Comparison of ENCODE assay signal across 11 mouse cellular contexts in genomic region chr8:88417307-88418095, GRCm38 (mm10). TPM values are rescaled to one million over a fixed set of nuclear protein-coding genes. Genes with fewer than 3 reads are reported as not detected.
A peak's percentile ranks its signal among the peaks of the same experiment; 100 is the strongest.
DNase-seq lines count a peak whose midpoint lies in the region; ATAC-seq and TF ChIP-seq lines count a peak whose summit lies in the region.
"Had no signal": no experiment of that assay in that cellular context is flagged by ENCODE, and none has a peak within 500 bp of the region (broad histone marks: within the 10 kb centered on the region; RNA-seq: fewer than 3 reads in every experiment).

No protein-coding gene starts in this region.

- no peak overlapping the region for H3K4me2 ChIP-seq in hindbrain, embryonic 16.5 days (ENCODE audit: low read length)
- H3K4me2 ChIP-seq in hindbrain, embryonic 11.5 days (replicated peaks; ENCODE audit: low read depth, low read length): no peak overlapping the region
- H3K4me2 ChIP-seq in embryonic facial prominence, embryonic 12.5 days (replicated peaks): no peak overlapping the region
- H3K4me2 ChIP-seq: limb, embryonic 13.5 days; midbrain, embryonic 12.5 days had no signal

- no peaks in the 10 kb centered on the region for H3K27me3 ChIP-seq in hindbrain, embryonic 16.5 days (replicated peaks; ENCODE audit: control insufficient read depth, insufficient read depth, low read length)
- H3K27me3 ChIP-seq in hindbrain, embryonic 11.5 days (ENCODE audit: control insufficient read depth, insufficient read depth, low read length): no peaks in the 10 kb centered on the region
- H3K27me3 ChIP-seq in embryonic facial prominence, embryonic 12.5 days: no peaks in the 10 kb centered on the region
- no peaks in the 10 kb centered on the region for H3K27me3 ChIP-seq in heart, adult 2 months (ENCODE audit: control insufficient read depth, insufficient read depth, low read length)
- H3K27me3 ChIP-seq: limb, embryonic 13.5 days; midbrain, embryonic 12.5 days had no signal

- intact Hi-C loops in heart, adult 2 months (cut with DNase I): no loop called here

- no peak overlapping the region for H3K27ac ChIP-seq in hindbrain, embryonic 16.5 days (ENCODE audit: low read depth, low read length)
- H3K27ac ChIP-seq in hindbrain, embryonic 11.5 days (ENCODE audit: low read depth, low read length): no peak overlapping the region
- H3K27ac ChIP-seq in embryonic facial prominence, embryonic 12.5 days: 0 out of 2 replicates have a peak overlapping the region, but pooled peaks have one; percentile 23
- H3K27ac ChIP-seq in heart, adult 2 months: no peak overlapping the region
- H3K27ac ChIP-seq: limb, embryonic 13.5 days; midbrain, embryonic 12.5 days had no signal

- no peaks in the 10 kb centered on the region for H3K36me3 ChIP-seq in hindbrain, embryonic 16.5 days (ENCODE audit: control insufficient read depth, insufficient read depth, low read length)
- H3K36me3 ChIP-seq in hindbrain, embryonic 11.5 days (ENCODE audit: control insufficient read depth, insufficient read depth, low read length): no peaks in the 10 kb centered on the region
- H3K36me3 ChIP-seq in embryonic facial prominence, embryonic 12.5 days: no peaks in the 10 kb centered on the region
- H3K36me3 ChIP-seq in heart, adult 2 months (ENCODE audit: control insufficient read depth, insufficient read depth, low read length): no peaks in the 10 kb centered on the region
- H3K36me3 ChIP-seq: limb, embryonic 13.5 days; midbrain, embryonic 12.5 days had no signal

- TF ChIP-seq CTCF in heart, adult 2 months (IDR thresholded peaks at IDR 0.05): no peak

- no peak overlapping the region for H3K4me3 ChIP-seq in hindbrain, embryonic 16.5 days (ENCODE audit: low read length)
- no peak overlapping the region for H3K4me3 ChIP-seq in hindbrain, embryonic 11.5 days (ENCODE audit: low read depth, low read length)
- H3K4me3 ChIP-seq in embryonic facial prominence, embryonic 12.5 days: no peak overlapping the region
- no peak overlapping the region for H3K4me3 ChIP-seq in heart, adult 2 months
- H3K4me3 ChIP-seq: limb, embryonic 13.5 days; midbrain, embryonic 12.5 days had no signal

- TF ChIP-seq POLR2A in heart, adult 2 months (IDR thresholded peaks at IDR 0.05; ENCODE audit: insufficient read depth, low read depth, low read length): no peak

- no peaks in the 10 kb centered on the region; the same call in 1 of the 2 replicates for H3K4me1 ChIP-seq in hindbrain, embryonic 16.5 days (ENCODE audit: control insufficient read depth, insufficient read depth, low read depth, low read length)
- no peaks in the 10 kb centered on the region for H3K4me1 ChIP-seq in hindbrain, embryonic 11.5 days (replicated peaks; ENCODE audit: control insufficient read depth, insufficient read depth, low read length)
- H3K4me1 ChIP-seq in embryonic facial prominence, embryonic 12.5 days: peaks cover 5% of the 10 kb centered on the region; the same call in 1 of the 2 replicates
- H3K4me1 ChIP-seq in heart, adult 2 months (ENCODE audit: control insufficient read depth, insufficient read depth, low read length): no peaks in the 10 kb centered on the region

- TF ChIP-seq EP300 in heart, adult 2 months (IDR thresholded peaks at IDR 0.05; ENCODE audit: insufficient read depth, low read depth, low read length): no peak

- WGBS in hindbrain, embryonic 16.5 days: 30% methylated on average over 13 of the region's 13 CpGs
- 44% methylated on average over 13 of the region's 13 CpGs for WGBS in hindbrain, embryonic 11.5 days
- 43% methylated on average over 13 of the region's 13 CpGs for WGBS in embryonic facial prominence, embryonic 12.5 days
- WGBS in heart, adult 2 months: 64% methylated on average over 13 of the region's 13 CpGs

- no peak overlapping the region for H3K9ac ChIP-seq in hindbrain, embryonic 16.5 days (ENCODE audit: low read depth, low read length)
- no peak overlapping the region for H3K9ac ChIP-seq in hindbrain, embryonic 11.5 days (ENCODE audit: low read depth, low read length)
- no peak overlapping the region for H3K9ac ChIP-seq in embryonic facial prominence, embryonic 12.5 days
- H3K9ac ChIP-seq in heart, adult 2 months (ENCODE audit: low read depth, low read length): no peak overlapping the region
- H3K9ac ChIP-seq: limb, embryonic 13.5 days; midbrain, embryonic 12.5 days had no signal

- H3K79me2 ChIP-seq in heart, adult 2 months (replicated peaks; ENCODE audit: control insufficient read depth, insufficient read depth, low read length): no peaks in the 10 kb centered on the region

- peak; percentile 89 for ATAC-seq in hindbrain, embryonic 16.5 days
- no peak for ATAC-seq in hindbrain, embryonic 11.5 days (ENCODE audit: low FRiP score)
- ATAC-seq in embryonic facial prominence, embryonic 12.5 days (ENCODE audit: insufficient number of reproducible peaks, insufficient read depth, low FRiP score, low TSS enrichment): peak; percentile 64; the same call in 1 of the 2 replicates
- ATAC-seq: activated CD4-positive, CD25-positive, alpha-beta regulatory T cell, adult 4 months had no signal

- H3K9me3 ChIP-seq in hindbrain, embryonic 16.5 days (ENCODE audit: control insufficient read depth, low read length): no peaks in the 10 kb centered on the region
- H3K9me3 ChIP-seq in hindbrain, embryonic 11.5 days (ENCODE audit: control insufficient read depth, low read length): no peaks in the 10 kb centered on the region
- peaks cover 2% of the 10 kb centered on the region; the same call in 1 of the 2 replicates for H3K9me3 ChIP-seq in embryonic facial prominence, embryonic 12.5 days
- H3K9me3 ChIP-seq: limb, embryonic 13.5 days; midbrain, embryonic 12.5 days had no signal

- no peak for DNase-seq in hindbrain, embryonic 11.5 days (ENCODE audit: low spot score)
- peak; percentile 64 to 86 for DNase-seq in layer of hippocampus, postnatal 14 days (ENCODE audit: low spot score in 2 of 2)
- DNase-seq in right cerebral cortex, postnatal 10 days (ENCODE audit: low spot score in 2 of 2): peak; percentile 78 to 84
- DNase-seq in heart, adult 2 months: no peak
- DNase-seq in lung, postnatal 4 days: no peak
- no peak for DNase-seq in kidney, postnatal 36 days

RNA-seq across cellular contexts. Expression of gene Brd7, which starts 55.5 kb away (rescaled TPM):
- 37.6 and 58.2 TPM in 2 replicates for polyA plus RNA-seq in hindbrain, embryonic 16.5 days (2015; fragmentation: Nextera tagmentation; extraction: Ambion mirVana)
- polyA plus RNA-seq in hindbrain, embryonic 11.5 days (2014; fragmentation: Nextera tagmentation; extraction: Ambion mirVana): 77.5 and 82.4 TPM in 2 replicates
- 92.7 and 94.5 TPM in 2 replicates for polyA plus RNA-seq in embryonic facial prominence, embryonic 12.5 days (2016; fragmentation: Nextera tagmentation; extraction: Ambion mirVana)
- 10 to 100 TPM; 63.9 to 66.8 TPM for total RNA-seq in layer of hippocampus, postnatal 14 days (2021)
- total RNA-seq in heart, adult 2 months (2021): 10 to 100 TPM; 78.9 to 79.0 TPM
- polyA plus RNA-seq in heart, adult 2 months (2012; rRNA removed): 30.9 and 44.6 TPM in 2 replicates

Comparison
In these comparisons a context has a peak if more than half of its experiments do, and no peak if none do; other contexts are left out.
1. DNase-seq: peak in layer of hippocampus, postnatal 14 days (2 of 2) and right cerebral cortex, postnatal 10 days (2 of 2); none in hindbrain, embryonic 11.5 days (single experiment), heart, adult 2 months (0 of 2), lung, postnatal 4 days (0 of 2) and kidney, postnatal 36 days (0 of 2).